Mouse (Mus musculus) C2C12 (cell line): ENCODE measurements around the gene Rundc1. TPM values are rescaled to one million over a fixed set of nuclear protein-coding genes. Genes with fewer than 3 reads are reported as not detected.
"Not testable (repeated sequence)": the region's sequence is repeated elsewhere in the genome, so short reads cannot be mapped to it uniquely, and the experiment has no call there.

Experiments
- H3K27me3 ChIP-seq: one replicate; pipeline ENCODE4 v1.6.1; 2011; ENCODE audit not compliant: control insufficient read depth, insufficient read depth, insufficient read length
- H3K36me3 ChIP-seq: one replicate; pipeline ENCODE4 v1.6.1; 2011; ENCODE audit not compliant: control insufficient read depth, insufficient read depth
- H3K4me3 ChIP-seq: one replicate; pipeline ENCODE4 v1.5.1; 2011; ENCODE audit warnings: mild to moderate bottlenecking, control low read depth; ENCODE audit not compliant: poor library complexity, insufficient read depth, severe bottlenecking
- H3K79me2 ChIP-seq: one replicate; pipeline ENCODE4 v1.6.1; 2011; ENCODE audit not compliant: control insufficient read depth, insufficient read depth
- H3K79me3 ChIP-seq: one replicate; pipeline ENCODE4 v1.6.1; 2011; ENCODE audit warnings: low read depth, control low read depth
- H3ac ChIP-seq: one replicate; pipeline ENCODE3; 2011; ENCODE audit warnings: low read depth; ENCODE audit not compliant: control insufficient read depth, insufficient read length
- CEBPB ChIP-seq: IDR thresholded peaks from one replicate; pipeline ENCODE4 v1.6.1; 2011; ENCODE audit warnings: low read depth, mild to moderate bottlenecking, control low read depth, moderate library complexity
- CTCF ChIP-seq: IDR thresholded peaks from one replicate; pipeline ENCODE4 v1.5.1; 2011; ENCODE audit not compliant: control insufficient read depth, insufficient read depth, insufficient read length
- FOSL1 ChIP-seq: IDR thresholded peaks from one replicate; pipeline ENCODE4 v1.8.0; 2011; ENCODE audit warnings: mild to moderate bottlenecking, low read length; ENCODE audit not compliant: poor library complexity, insufficient read depth, severe bottlenecking
- MAX ChIP-seq: IDR thresholded peaks from one replicate; pipeline ENCODE4 v1.6.1; 2011; ENCODE audit warnings: mild to moderate bottlenecking, control low read depth
- MYOD1 ChIP-seq: IDR thresholded peaks from one replicate; pipeline ENCODE4 v1.6.1; 2011; ENCODE audit warnings: low read depth; ENCODE audit not compliant: control insufficient read depth, insufficient read length
- MYOG ChIP-seq: IDR thresholded peaks from one replicate; pipeline ENCODE4 v1.6.1; 2011; ENCODE audit not compliant: control insufficient read depth, insufficient read length; ENCODE audit errors: extremely low read depth
- USF1 ChIP-seq: IDR thresholded peaks from one replicate; pipeline ENCODE4 v1.6.1; 2011; ENCODE audit warnings: low read depth, mild to moderate bottlenecking, control low read depth, moderate library complexity
- long read RNA-seq, 2 experiments: library from polyadenylated mRNA; unstranded; transcript quantifications; one replicate each; pipeline ENCODE4 v2.0.0; 2019 to 2020
- polyA plus RNA-seq: library from polyadenylated mRNA; unstranded; fragments of >200 nt; fragmentation: generic; extraction: Trizol; gene quantifications from one replicate; pipeline ENCODE4 v1.2.1, GENCODE M21; 2012; ENCODE audit warnings: missing spikeins

The Rundc1 gene
- polyA plus RNA-seq = 10.4 TPM
- long read RNA-seq, experiment 1, transcript Rundc1-201 (5 exons, 3,223 nt) = major isoform, 15 of 20 reads
- long read RNA-seq, experiment 1, partial matches to known transcripts = 2 of 20 reads
- long read RNA-seq, experiment 1, other reads (novel, unspliced or antisense) = 3 of 20 reads
- long read RNA-seq, experiment 2, transcript Rundc1-201 (5 exons, 3,223 nt) = major isoform, 198 of 211 reads
- long read RNA-seq, experiment 2, partial matches to known transcripts = 0 of 211 reads
- long read RNA-seq, experiment 2, other reads (novel, unspliced or antisense) = 13 of 211 reads

DNA sequence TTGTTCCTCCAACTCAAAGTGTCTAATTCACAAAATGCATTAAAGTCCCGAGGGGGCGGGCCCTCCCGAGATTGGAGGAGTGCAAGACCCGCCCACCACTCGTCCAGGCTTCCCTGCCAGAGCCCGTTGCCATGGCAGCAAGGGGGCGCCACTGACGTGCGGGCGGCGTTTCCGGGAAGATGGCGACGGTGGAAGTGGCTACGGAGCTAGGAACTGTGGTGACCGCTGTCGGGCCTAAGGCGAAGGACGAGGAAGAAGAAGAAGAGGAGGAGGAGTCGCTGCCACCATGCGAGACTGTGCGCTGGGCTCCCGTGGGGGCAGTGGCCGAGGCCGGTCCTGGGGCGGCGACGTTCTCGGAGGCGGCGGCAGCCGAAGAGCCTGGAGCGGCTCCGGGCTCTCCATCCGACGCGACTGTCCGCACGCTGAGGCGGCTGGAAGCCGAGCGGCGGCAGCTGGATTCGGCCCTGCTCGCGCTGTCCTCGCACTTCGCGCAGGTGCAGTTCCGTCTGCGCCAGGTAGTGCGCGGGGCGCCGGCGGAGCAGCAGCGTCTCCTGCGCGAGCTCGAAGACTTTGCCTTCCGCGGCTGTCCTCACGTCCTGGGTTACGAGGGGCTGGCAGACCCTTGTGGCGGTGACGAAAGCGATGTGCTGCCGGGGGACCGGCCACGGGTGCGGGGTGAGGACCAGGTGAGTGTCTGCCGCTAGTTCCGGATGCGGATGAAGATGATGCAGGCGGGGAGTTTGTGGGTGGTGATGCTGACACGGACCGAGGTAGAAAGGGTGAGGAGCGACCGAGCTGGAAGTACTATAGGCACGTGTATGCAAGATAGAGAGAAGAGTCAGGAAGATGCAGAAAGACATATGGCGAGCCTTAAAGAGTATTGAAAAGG lies at the start of gene Rundc1, which contains the start of gene Ptges3l:
Gene Rundc1 (plus strand): TSS at position 161 of the 889 bp plus-strand sequence.
Gene Ptges3l (minus strand): TSS at position 409 of the 889 bp plus-strand sequence.
- H3K79me3 ChIP-seq = peaks cover 16% of the 10 kb centered on the region
- H3K36me3 ChIP-seq = peaks cover 13% of the 10 kb centered on the region
- peak within 1 kb of the TSS; percentile 99 for H3K4me3 ChIP-seq
- peak within 1 kb of the TSS; percentile 75 for H3ac ChIP-seq
- H3K27me3 ChIP-seq = no peaks in the 10 kb centered on the region
- peaks cover 40% of the 10 kb centered on the region for H3K79me2 ChIP-seq
- no peak for TF ChIP-seq MYOD1
- TF ChIP-seq CTCF = peak; percentile 17
- no peak for TF ChIP-seq FOSL1
- TF ChIP-seq CEBPB = no peak
- TF ChIP-seq MAX = peak; percentile 5
- TF ChIP-seq MYOG = no peak
- no peak for TF ChIP-seq USF1

DNA sequence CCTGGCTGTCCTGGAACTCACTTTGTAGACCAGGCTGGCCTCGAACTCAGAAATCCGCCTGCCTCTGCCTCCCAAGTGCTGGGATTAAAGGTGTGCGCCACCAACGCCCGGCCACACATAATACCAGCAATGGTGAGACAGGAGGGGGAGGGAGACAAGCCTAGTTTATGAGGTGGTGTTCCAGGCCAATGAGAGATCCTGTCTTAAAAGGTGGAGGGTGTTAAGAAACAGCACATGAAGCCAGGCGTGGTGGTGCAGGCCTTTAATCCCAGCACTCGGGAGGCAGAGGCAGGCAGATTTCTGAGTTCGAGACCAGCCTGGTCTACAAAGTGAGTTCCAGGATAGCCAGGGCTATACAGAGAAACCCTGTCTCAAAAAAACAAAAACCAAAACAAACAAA lies 46.7 kb upstream of the Rundc1 start:
- H3K27me3 ChIP-seq = peaks cover 35% of the 10 kb centered on the region
- H3K79me3 ChIP-seq, H3K79me2 ChIP-seq, H3K36me3 ChIP-seq, H3ac ChIP-seq, H3K4me3 ChIP-seq: not testable (repeated sequence)

DNA sequence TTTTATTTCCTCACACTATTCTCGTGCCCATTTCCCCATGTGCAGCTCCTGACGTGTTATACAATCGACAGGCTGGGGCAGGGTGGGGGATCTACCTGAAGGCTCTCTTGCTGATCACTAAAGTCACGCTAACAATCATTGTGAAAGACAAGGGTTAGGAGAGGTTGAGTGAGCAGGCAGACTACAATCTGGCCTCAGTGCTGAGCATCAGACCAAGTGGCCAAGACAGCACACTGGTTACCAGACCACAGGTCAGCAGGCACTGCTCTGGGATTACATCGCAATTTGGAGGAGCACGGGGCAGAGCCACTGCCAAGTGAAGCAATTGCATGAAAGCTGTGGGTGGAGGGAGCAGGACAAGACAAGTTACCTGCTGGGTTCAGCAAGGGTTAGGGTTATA lies 46.0 kb upstream of the Rundc1 start:
- H3ac ChIP-seq = no peak overlapping the region
- H3K4me3 ChIP-seq = no peak overlapping the region
- H3K27me3 ChIP-seq = peaks cover 35% of the 10 kb centered on the region
- no peaks in the 10 kb centered on the region for H3K36me3 ChIP-seq
- no peak for TF ChIP-seq MYOD1
- no peak for TF ChIP-seq CEBPB
- TF ChIP-seq CTCF = no peak
- TF ChIP-seq USF1 = no peak
- no peak for TF ChIP-seq MYOG
- no peak for TF ChIP-seq FOSL1
- no peak for TF ChIP-seq MAX
- H3K79me3 ChIP-seq = no peaks in the 10 kb centered on the region
- H3K79me2 ChIP-seq = no peaks in the 10 kb centered on the region

DNA sequence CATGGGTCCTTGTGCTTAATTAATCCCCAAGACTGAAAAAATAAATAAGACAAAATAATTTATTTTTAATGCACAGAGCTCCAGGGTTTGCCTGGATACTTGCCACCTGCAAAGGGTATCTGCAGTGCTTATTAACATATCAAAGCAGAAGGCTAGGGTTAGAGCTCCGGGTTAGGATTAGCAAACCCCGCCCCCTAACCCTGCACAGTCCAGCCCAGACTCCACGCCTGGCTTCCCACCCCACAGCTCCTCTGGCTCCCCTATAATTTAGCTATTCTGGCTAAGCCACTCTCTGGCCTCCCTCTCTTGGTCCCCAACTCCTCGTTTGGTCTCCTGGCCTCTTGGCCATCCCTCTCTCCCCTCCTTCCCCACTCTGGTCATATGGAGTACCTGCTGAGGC lies 43.1 kb upstream of the Rundc1 start:
- no peak overlapping the region for H3ac ChIP-seq
- H3K27me3 ChIP-seq = peaks cover 22% of the 10 kb centered on the region
- H3K79me3 ChIP-seq = no peaks in the 10 kb centered on the region
- H3K4me3 ChIP-seq = no peak overlapping the region
- no peaks in the 10 kb centered on the region for H3K79me2 ChIP-seq
- H3K36me3 ChIP-seq = no peaks in the 10 kb centered on the region
- no peak for TF ChIP-seq USF1
- no peak for TF ChIP-seq CTCF
- TF ChIP-seq MYOD1 = no peak
- TF ChIP-seq MYOG = no peak
- TF ChIP-seq FOSL1 = no peak
- no peak for TF ChIP-seq CEBPB
- TF ChIP-seq MAX = no peak

DNA sequence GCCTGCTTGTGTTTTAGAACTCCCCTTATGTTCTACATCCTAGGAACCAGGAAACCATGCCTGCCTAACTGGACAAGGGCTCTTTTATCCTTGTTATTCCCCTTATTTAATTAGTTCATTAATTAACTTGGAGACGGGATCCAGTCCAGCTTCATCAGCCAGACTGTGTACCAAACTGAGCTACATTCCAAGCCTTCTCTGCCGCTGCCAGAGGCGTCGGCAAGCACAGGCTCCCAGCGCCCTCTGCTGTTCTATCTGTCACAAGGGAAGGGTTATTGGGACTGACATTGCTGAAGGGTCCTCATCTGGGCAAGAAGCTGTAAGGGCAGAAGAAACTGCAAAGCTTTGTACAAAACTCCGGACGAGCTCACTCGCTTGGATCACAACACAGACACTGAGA lies 29.8 kb upstream of the Rundc1 start:
- H3ac ChIP-seq = no peak overlapping the region
- H3K79me3 ChIP-seq = no peaks in the 10 kb centered on the region
- TF ChIP-seq USF1 = no peak
- no peak for TF ChIP-seq MYOG
- no peak for TF ChIP-seq FOSL1
- TF ChIP-seq MAX = no peak
- TF ChIP-seq CTCF = peak; percentile 30
- H3K27me3 ChIP-seq = peaks cover 4% of the 10 kb centered on the region
- H3K4me3 ChIP-seq = no peak overlapping the region
- no peaks in the 10 kb centered on the region for H3K36me3 ChIP-seq
- H3K79me2 ChIP-seq = no peaks in the 10 kb centered on the region

DNA sequence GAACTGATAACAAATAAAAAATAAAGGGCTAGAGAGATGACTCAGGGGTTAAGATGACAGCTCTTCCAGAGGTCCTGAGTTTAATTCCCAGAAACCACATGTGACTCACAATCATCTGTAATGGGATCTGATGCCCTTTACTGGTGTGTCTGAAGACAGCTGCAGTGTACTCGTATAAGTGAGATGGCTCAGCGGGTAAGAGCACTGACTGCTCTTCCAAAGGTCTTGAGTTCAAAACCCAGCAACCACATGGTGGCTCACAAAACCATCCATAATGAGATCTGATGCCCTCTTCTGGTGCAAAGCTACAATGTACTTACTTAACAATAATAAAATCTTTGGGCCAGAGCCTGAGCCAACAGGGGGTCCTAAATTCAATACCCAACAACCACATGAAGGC lies 9.6 kb upstream of the Rundc1 start:
- H3K79me3 ChIP-seq = no peaks in the 10 kb centered on the region
- TF ChIP-seq MYOG = no peak
- TF ChIP-seq USF1 = peak; percentile 70
- peak; percentile 84 for TF ChIP-seq MAX
- no peak for TF ChIP-seq CEBPB
- peak; percentile 56 for TF ChIP-seq FOSL1
- TF ChIP-seq MYOD1 = peak; percentile 69
- TF ChIP-seq CTCF = no peak
- H3K36me3 ChIP-seq = peaks cover 32% of the 10 kb centered on the region
- no peaks in the 10 kb centered on the region for H3K27me3 ChIP-seq
- no peak overlapping the region for H3ac ChIP-seq
- no peak overlapping the region for H3K4me3 ChIP-seq
- H3K79me2 ChIP-seq = peaks cover 14% of the 10 kb centered on the region
